Mouse (Mus musculus) liver, adult 2 months (tissue): ENCODE results near the gene Slc2a2.

Experiments
- CTCF ChIP-seq: fragments of 200-500 bp; IDR thresholded peaks from 2 replicates; pipeline ENCODE4 v1.5.1; 2011; ENCODE audit warnings: low read depth, low read length, control low read depth
- POLR2A ChIP-seq: fragments of 200-500 bp; IDR thresholded peaks from 2 replicates; pipeline ENCODE4 v1.6.1; 2011; ENCODE audit warnings: low read length, control low read depth; ENCODE audit not compliant: insufficient read depth; ENCODE audit errors: extremely low read depth

GRCm38 (mm10) chr3:28695608-28696007 is 2.1 kb upstream of the Slc2a2 start:
- TF ChIP-seq CTCF (no peak), POLR2A (no peak)
